Mouse (Mus musculus): ENCODE measurements around the gene Rwdd3.
A peak's percentile ranks its signal among the peaks of the same experiment; 100 is the strongest.

Rwdd3 gene

GRCm38 (mm10) chr3:121160424-121160823 lies 11.1 kb downstream of the Rwdd3 start:
- no peak for DNase-seq (ENCODE audit: low spot score in 2 of 2)

GRCm38 (mm10) chr3:121159566-121159965 lies 11.9 kb downstream of the Rwdd3 start:
- DNase-seq (ENCODE audit: low spot score in 2 of 2): no peak

GRCm38 (mm10) chr3:121158901-121159351 lies 12.6 kb downstream of the Rwdd3 start:
- peak in 1 of 2 experiments; percentile 31 for DNase-seq (ENCODE audit: low spot score in 2 of 2)

GRCm38 (mm10) chr3:121157546-121158330 lies 13.8 kb downstream of the Rwdd3 start:
- no peak for DNase-seq (ENCODE audit: low spot score in 2 of 2)

GRCm38 (mm10) chr3:121156451-121157186 lies 14.9 kb downstream of the Rwdd3 start:
- DNase-seq (ENCODE audit: low spot score in 2 of 2): no peak

GRCm38 (mm10) chr3:121156043-121156442 lies 15.5 kb downstream of the Rwdd3 start:
- DNase-seq (ENCODE audit: low spot score in 2 of 2): no peak

- DNase-seq (ENCODE audit: low spot score in 2 of 2): no peak
Measured at GRCm38 (mm10) chr3:121133937-121134336, 37.6 kb downstream of the Rwdd3 start.

GRCm38 (mm10) chr3:121133039-121133438 lies 38.5 kb downstream of the Rwdd3 start:
- DNase-seq (ENCODE audit: low spot score in 2 of 2): no peak

- no peak for DNase-seq (ENCODE audit: low spot score in 2 of 2)
Measured at GRCm38 (mm10) chr3:121127171-121127570, 44.3 kb downstream of the Rwdd3 start.

GRCm38 (mm10) chr3:121126476-121126875 lies 45.0 kb downstream of the Rwdd3 start:
- no peak for DNase-seq (ENCODE audit: low spot score in 2 of 2)

- no peak for DNase-seq (ENCODE audit: low spot score in 2 of 2)
Measured at GRCm38 (mm10) chr3:121121072-121121471, 50.4 kb downstream of the Rwdd3 start.

- DNase-seq (ENCODE audit: low spot score in 2 of 2): no peak
Measured at GRCm38 (mm10) chr3:121116590-121116989, 54.9 kb downstream of the Rwdd3 start.

- no peak for DNase-seq (ENCODE audit: low spot score in 2 of 2)
Measured at GRCm38 (mm10) chr3:121116067-121116466, 55.4 kb downstream of the Rwdd3 start.

- DNase-seq (ENCODE audit: low spot score in 2 of 2): no peak
Measured at GRCm38 (mm10) chr3:121111068-121111467, 60.4 kb downstream of the Rwdd3 start.

GRCm38 (mm10) chr3:121110430-121110829 lies 61.1 kb downstream of the Rwdd3 start:
- DNase-seq (ENCODE audit: low spot score in 2 of 2): no peak

GRCm38 (mm10) chr3:121107481-121107880 lies 64.0 kb downstream of the Rwdd3 start:
- DNase-seq (ENCODE audit: low spot score in 2 of 2): no peak

- DNase-seq (ENCODE audit: low spot score in 2 of 2): no peak
Measured at GRCm38 (mm10) chr3:121105408-121105708, 66.1 kb downstream of the Rwdd3 start.
